In genomic region chr4:102493342-102494128, GRCm38 (mm10) we compare ENCODE assay signal across 8 mouse cellular contexts.
DNase-seq lines count a peak whose midpoint lies in the region; ATAC-seq and TF ChIP-seq lines count a peak whose summit lies in the region.

No protein-coding gene starts in this region.

- ATAC-seq in hindbrain, postnatal 0 days = peak; percentile 60; the same call in 1 of the 2 replicates
- ATAC-seq in neutrophil, adult 5-6 weeks (ENCODE audit: extremely low read depth, insufficient number of reproducible peaks, low FRiP score, poor library complexity, severe bottlenecking) = peak; percentile 89

- no peak overlapping the region for H3K9ac ChIP-seq in hindbrain, postnatal 0 days (replicated peaks; ENCODE audit: low read length)

- H3K36me3 ChIP-seq in hindbrain, postnatal 0 days (ENCODE audit: insufficient read depth, low read length) = no peaks in the 10 kb centered on the region

- no peaks in the 10 kb centered on the region for H3K4me1 ChIP-seq in hindbrain, postnatal 0 days (ENCODE audit: insufficient read depth, low read length)

- 48% methylated on average over 4 of the region's 4 CpGs for WGBS in hindbrain, postnatal 0 days

- H3K9me3 ChIP-seq in hindbrain, postnatal 0 days (ENCODE audit: low read length) = no peaks in the 10 kb centered on the region

- no peak overlapping the region for H3K4me2 ChIP-seq in hindbrain, postnatal 0 days (ENCODE audit: low read depth, low read length)

- intact Hi-C loops in heart, postnatal 14 days (cut with DNase I) = loop anchor here (1.0 kb wide), 1 partner anchor 163 kb away; no protein-coding TSS in a partner anchor

- DNase-seq in layer of hippocampus, adult 2 months (ENCODE audit: low spot score in 2 of 2) = peak; percentile 45 to 58
- DNase-seq in layer of hippocampus, adult 9-10 months (ENCODE audit: low spot score) = no peak
- DNase-seq in ES-CJ7 (ENCODE audit: low read depth, low spot score) (peak; percentile 53), adipocyte (ENCODE audit: low spot score) (peak; percentile 79)
- DNase-seq in hindbrain, postnatal 0 days (ENCODE audit: low spot score) = peak; percentile 88
- DNase-seq in spleen, postnatal 4 days (ENCODE audit: low spot score in 2 of 2) = no peak
- no peak for DNase-seq in heart, postnatal 14 days

- H3K4me3 ChIP-seq in layer of hippocampus, adult 2 months = no peak overlapping the region
- no peak overlapping the region for H3K4me3 ChIP-seq in hindbrain, postnatal 0 days (ENCODE audit: low read length)

- peak; percentile 94 for TF ChIP-seq CTCF in layer of hippocampus, adult 2 months (conservative IDR thresholded peaks at IDR 0.05)
- TF ChIP-seq CTCF in hindbrain, postnatal 0 days (IDR thresholded peaks at IDR 0.05; ENCODE audit: low read depth) = peak; percentile 93

- H3K27me3 ChIP-seq in hindbrain, postnatal 0 days (ENCODE audit: insufficient read depth, low read length) = no peaks in the 10 kb centered on the region

- no peak overlapping the region for H3K27ac ChIP-seq in layer of hippocampus, adult 2 months
- H3K27ac ChIP-seq in hindbrain, postnatal 0 days = no peak overlapping the region

Comparison
In these comparisons a context has a peak if more than half of its experiments do, and no peak if none do; other contexts are left out.
1. DNase-seq: peak in layer of hippocampus, adult 2 months (2 of 2), ES-CJ7 (single experiment), adipocyte (single experiment) and hindbrain, postnatal 0 days (single experiment); none in layer of hippocampus, adult 9-10 months (single experiment), spleen, postnatal 4 days (0 of 2) and heart, postnatal 14 days (0 of 2).